Mouse (Mus musculus) erythroid progenitor cell, adult 5-6 weeks (primary cell): ENCODE results near the gene Tmprss6. TPM values are rescaled to one million over a fixed set of nuclear protein-coding genes. Genes with fewer than 3 reads are reported as not detected.

Experiments
- ATAC-seq: replicated peaks from 2 replicates; pipeline ENCODE4 v1.8.0; 2016; ENCODE audit warnings: moderate number of reproducible peaks, mild to moderate bottlenecking, moderate TSS enrichment, inconsistent platforms; ENCODE audit not compliant: poor library complexity, low FRiP score, severe bottlenecking
- total RNA-seq, 2 experiments: library from RNA; stranded (forward) in 1 of 2; stranded (reverse) in 1 of 2; fragments of 150-400 nt in 1 of 2; fragments of 186-747, 209-891 nt in 1 of 2; gene quantifications; 2 replicates each; pipeline versions ENCODE4 v1.2.3 to v1.2.4; 2015 to 2017; ENCODE audit warnings: low replicate concordance in 2 of 2

Tmprss6 gene
- total RNA-seq, 2 experiments from 2014 or later: not detected

DNA sequence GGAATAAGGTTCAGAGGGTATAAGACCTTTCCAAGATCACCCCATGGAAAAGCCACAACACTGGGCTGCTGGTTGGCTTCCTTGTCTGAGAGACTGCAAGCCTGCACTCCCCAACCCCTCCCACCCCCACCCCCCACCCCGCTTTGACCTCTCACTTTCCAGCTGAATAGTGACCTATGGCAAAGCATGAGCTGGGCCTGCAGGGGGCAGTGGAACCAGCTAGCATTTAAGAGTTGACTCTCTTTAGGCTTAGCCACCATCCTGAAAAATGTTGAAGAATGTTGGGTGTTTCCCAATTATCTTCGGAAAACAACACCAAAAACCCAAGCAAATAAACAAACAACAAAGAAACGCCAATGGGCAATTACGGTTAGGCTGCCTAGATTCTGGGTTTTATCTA, 43.2 kb downstream of the Tmprss6 start:
- ATAC-seq: no peak

DNA sequence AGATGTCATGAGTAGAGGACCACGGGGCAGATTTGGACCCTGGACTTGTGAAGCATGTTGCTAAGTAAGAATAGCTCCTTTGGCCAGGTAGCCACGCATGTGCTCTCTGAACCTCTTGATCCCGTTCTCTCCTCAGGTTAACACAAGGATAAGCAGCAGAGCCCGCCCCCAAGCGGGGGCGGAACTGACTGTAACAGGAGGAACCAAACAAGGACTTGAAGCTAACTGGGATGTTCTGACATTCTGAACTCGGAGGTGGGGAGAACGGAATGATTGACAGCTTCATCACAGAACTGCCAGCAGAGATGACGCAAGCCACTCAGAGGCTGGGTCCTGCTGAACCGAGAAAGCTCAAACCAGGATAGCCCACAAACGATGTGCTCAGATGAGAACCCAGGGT, 43.9 kb downstream of the Tmprss6 start:
- no peak for ATAC-seq

DNA sequence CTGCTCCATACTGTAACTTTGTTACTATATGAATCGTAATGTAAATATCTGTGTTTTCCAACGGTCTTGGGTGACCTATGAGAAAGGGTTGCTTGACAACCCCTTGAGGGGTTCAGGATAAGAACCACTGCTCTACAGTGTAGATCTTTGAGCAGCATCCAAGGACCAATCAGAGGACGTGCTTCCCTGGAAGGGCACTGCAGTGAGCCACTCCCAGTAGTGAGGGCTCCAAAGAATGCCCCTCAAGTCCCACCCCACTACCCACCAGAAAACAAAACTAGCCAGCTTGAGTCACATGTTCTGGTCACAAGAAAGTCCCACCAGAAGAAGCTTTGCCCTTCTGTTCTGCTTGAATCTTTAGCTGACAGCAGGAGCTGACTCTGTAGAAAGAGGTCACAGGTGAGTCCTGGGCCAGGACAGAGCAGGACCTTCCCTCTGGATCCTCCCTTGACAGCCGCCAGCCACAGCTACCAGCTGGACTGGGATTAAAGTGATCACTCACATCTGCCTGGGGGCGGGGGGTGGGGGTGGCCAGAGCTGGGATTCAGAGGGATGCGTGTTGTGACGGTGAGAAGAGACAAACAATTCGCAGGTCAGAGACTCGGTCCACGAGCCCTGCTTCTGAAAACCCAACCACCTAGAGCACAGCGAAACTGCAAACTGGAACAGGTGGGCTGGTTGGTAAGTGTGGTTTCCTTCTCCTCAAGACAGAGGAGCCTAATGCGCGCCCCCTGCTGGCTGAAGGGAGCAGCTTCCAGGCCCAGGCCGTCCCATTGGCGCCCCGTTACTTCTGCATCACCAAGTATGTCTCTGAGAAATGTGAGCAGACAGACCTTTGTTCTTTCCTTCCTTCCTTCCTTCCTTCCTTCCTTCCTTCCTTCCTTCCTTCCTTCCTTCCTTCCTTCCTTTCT, 46.1 kb downstream of the Tmprss6 start:
- ATAC-seq: peak; percentile 87

DNA sequence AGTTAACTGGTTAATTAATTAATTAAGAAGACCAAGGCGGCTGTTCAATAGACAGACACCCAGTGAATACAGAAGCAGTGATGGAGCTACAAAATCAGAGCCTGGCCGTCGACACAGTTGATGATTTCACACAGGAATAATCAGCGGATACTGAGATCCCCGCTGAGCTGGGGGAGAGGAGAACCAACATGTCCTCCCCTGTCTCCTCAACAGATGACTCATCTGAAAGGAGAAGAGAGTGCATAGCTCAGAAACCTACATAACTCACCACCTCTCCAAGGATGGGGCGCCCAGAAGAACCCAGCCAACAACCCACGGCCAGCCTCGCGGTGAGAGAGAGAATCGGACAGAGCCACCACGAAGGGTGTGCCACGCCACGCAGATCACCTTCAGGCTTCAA, 48.0 kb downstream of the Tmprss6 start:
- ATAC-seq: no peak

DNA sequence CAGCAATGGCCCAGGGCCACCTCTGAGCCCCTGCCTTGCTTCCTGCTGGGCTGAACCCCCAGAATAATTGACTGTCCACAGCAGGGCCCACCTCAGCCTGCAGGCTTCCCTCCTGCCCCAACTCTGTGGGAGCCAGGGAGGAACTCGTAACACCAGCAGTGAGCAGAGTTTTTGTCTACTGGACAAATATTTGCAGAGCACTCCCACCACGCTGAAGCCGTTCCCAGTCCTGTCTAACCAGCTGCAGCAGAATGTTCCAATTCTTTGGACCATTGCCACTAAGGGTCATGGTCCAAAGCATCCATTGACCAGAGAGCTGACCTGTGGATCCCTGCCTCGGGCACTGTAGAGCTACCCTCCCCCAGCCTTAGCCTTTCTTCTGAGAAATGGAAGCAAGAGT, 51.5 kb downstream of the Tmprss6 start:
- ATAC-seq: no peak

DNA sequence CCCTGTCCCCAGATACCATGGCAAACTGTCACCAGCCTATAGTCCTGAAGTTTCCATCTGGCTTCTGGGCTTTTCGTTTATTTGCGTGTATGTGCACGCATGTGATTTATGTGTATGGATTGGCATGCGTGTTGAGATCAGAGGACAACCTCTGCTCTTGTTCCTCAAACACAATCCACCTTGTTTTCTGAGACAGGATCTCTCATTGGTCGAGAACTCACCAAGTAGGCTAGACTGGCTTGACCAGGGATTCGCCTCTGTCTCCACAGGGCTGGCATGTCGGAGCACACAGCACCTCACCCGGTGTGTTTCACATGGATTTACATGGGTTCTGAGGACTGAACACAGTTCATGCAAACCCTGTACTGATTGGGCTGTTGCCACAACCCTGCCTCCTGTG, 54.3 kb downstream of the Tmprss6 start:
- ATAC-seq: no peak

DNA sequence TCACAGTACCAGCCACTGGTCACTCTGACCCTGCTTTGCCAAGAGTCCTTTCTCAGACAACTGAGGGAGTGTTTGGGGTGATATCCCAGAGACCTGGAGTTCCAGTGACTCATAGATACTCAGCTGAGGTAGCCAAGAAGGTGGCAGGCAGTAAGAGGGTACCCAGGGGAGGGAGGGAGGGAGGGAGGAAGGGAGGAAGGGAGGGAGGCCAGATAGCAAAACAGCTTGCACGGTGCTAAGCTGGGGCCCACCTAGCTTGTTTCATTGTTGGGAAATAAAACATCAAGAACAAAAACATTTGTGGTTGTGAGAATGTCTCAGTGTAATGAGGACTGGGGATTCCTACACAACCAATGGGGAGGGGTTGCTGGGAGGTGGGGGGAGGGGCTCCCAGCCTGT, 54.7 kb downstream of the Tmprss6 start:
- no peak; the same call in 1 of the 2 replicates for ATAC-seq

DNA sequence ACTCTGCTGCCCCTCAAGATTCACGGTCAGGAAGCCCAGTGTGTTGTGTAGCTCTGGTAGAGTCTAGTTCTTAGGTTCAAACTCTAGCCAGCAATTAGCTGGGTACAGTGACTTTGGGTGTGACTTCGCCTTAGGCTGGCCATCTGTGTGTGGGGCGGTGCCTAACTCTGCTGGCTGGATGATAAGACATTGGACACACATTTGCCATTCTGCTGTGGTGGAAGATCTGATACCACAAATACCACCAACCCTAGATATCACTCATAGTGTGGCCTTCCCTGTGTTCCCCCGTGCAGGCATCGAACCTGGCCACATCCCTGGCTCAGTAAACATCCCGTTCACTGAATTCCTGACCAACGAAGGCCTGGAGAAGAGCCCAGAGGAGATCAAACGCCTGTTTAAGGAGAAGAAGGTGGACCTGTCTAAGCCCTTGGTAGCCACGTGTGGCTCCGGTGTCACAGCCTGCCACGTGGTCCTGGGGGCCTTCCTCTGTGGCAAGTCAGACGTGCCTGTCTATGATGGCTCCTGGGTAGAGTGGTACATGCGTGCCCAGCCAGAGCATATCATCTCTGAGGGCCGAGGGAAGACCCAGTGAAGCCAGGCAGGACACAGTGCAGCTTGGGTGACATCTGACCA, 55.2 kb downstream of the Tmprss6 start:
- peak; percentile 90 for ATAC-seq

DNA sequence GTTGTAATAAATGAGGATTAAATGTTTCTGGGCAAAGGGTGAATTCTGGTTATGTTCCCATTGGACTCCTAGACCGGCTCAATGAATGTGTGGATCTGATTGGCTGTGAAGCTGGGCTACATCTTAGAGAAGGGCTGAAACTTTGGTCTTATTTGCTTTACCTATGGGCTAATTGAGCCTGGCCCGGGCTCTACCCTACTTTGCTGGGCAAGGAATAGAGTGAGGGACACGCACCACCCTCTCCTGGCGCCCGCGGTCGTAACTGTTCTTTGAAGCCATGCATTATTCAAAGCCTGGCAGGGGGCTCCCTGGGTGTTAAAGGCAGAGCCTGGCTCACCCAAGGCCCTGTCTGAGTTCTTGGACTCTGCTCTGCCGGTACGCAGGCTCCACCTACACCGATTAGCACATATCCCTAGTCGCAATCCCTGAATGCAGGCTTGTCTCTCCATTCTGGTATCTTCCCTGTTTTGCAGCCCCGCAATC, 58.8 kb downstream of the Tmprss6 start:
- no peak for ATAC-seq

DNA sequence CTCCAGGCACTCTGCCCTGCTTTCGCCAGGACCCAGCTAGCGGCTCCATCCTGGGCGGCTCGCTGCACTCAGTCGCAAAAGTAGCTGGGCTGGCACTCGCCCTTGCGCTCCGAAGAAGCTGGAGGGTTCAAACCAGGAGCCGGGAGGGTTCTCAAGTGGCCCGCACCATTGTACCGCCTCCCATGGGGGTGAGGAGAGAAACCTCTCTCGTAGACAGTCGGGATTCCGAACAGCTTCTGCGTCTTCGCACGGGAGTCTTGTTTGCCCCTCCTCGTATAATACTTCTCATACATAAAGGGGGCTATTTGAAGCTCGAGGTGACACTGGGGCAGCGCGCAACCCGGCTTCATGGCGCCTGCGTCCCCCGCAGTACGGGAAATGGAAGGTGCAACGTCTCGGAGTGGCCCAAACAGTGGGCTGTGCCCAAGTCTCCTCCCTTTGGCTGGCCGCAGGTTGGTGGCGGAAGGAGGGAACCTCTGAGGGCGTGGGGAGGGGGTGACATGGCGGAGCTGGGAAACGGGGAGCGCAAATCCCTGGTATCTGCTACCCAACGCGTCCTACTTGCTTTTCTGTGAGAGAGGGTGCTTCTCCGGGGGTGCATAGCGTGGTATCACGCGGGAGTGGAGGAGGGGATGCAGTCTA, 62.0 kb downstream of the Tmprss6 start, which contains the start of gene Mpst:
Gene Mpst (plus strand): TSS at position 124 of the 642 bp plus-strand sequence.
- ATAC-seq: peak; percentile 83

DNA sequence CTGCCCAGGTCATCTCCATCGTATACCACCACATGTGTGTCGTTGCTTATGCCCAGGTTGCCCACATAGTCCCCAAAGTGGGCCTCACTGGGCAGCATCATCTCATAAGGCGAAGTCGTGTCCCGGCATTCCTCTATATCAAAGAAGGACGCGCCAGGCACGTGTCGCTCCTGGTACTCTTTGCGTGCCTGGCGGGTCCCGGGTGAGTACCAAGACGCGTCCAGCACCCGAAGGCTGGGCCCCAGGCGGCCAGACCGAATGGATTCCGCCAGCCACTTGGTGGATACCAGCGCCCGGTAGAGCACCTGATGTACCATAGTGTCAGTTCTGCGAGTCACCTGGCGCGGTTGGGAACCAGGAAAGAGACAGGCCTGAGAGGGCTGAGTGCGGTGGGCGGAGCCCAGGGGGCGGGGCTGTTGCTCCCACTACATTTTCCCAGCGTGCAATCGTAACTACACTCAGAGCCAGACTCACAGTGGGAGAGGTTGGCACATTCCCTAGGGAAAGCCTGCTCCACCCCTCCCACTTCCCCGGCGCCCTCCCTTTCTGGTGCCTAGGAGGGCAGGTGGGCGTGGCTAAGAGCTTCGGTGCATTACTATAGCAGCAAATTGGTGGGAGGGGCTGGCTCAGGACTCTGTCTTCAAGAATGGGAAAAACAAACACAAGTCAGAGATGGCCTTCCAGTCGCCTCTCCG, 62.8 kb downstream of the Tmprss6 start, which contains the start of gene Tst:
Gene Tst (minus strand): TSS at position 391 of the 695 bp plus-strand sequence.
- peak; percentile 71 for ATAC-seq

DNA sequence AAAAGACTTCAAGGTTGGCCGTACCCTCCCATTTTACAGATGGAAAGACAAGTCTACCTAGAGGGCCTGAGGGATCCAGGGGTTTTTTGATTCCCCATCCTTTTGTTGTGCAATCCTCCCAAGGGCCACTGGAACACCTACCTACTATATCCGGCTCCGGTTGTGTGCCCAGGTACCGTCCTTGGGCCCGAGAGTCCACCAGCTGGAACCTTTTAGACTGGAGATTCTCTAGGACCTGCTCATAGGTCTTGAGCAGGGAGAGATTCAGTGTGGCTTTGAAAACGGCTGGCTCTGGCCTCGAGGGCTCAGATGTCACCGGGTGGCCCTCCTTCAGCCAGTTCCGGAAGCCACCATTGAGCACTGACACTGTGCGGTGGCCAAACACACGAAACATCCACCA, 63.3 kb downstream of the Tmprss6 start:
- no peak for ATAC-seq

DNA sequence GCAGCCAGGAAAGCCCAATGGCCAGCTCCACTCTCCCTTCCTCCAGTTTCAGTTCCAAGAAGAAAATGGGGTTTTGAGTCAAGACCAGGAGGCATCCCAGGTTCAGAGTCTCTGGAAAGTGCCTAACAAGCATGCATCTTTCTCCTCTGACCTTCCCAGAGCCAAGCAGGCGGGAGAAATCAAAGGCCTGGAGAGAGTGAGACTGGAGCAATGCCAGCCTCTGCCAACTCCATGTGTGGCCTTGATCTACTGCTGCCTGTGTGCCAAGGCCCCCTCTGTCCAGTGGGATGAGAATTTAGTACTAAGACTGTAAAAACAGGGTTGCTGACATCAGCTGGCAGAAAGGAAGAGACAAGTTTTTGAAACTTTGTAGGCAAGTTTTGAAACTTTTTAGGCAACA, 64.5 kb downstream of the Tmprss6 start:
- ATAC-seq: no peak

DNA sequence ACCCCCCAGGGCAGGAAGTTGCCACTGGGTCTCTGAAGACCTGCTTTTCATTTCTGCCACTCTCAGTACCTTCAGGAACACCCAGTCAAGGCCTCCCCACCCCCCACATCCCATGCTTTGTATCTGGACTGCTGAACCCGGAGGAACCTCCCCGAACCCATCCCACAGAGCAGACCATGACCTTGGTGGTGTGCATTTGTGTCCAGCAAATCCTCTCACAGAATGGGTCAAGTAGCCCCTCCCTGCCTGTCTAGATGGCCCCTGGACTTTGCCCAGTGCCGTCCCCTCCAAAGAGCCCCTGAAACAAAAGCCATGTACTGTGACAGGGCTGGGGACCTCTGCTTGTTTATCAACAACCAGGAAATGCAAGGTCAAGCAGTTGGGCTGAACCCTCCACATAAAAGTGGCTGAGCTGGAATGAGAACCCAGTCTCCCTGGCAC, 65.1 kb downstream of the Tmprss6 start:
- ATAC-seq: no peak

DNA sequence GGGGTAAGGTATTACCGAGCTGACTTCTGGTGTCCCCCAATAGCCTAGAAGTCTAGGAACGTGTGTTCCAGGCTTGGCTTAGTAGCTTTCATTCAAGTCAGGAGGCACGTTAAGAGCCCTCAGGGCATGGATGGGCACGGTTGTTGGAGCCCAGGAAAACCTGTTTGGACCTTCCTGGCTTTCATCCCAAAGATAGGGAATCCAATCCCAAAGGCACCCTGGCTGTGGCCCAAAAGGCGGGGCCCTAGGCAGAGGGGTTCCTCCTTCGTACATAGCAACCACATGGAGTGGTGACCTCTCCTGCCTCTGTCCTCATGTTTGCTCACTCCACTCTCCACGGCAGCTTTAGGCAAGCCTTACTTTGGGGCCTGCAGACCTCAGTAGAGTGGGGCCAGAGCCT, 66.0 kb downstream of the Tmprss6 start:
- no peak for ATAC-seq

DNA sequence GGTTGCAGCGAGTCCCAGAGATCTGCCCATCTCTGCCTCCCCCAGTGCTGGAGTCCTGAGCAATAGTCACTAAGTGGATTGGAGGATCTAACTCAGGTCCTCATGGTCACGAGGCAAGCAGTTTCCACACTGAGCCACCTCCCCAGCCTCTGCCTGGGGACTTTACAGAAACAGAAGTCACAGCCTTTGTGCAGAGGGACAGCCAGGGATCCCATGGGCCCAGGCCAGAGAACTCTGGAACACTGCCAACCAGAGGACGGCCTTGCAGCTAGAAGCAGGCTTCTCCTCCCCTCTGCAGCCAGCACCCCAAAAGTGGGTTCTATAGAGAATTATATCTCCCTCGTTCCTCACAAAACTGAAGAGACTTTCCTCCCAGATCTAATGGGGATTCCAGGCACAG, 66.5 kb downstream of the Tmprss6 start:
- ATAC-seq: no peak

DNA sequence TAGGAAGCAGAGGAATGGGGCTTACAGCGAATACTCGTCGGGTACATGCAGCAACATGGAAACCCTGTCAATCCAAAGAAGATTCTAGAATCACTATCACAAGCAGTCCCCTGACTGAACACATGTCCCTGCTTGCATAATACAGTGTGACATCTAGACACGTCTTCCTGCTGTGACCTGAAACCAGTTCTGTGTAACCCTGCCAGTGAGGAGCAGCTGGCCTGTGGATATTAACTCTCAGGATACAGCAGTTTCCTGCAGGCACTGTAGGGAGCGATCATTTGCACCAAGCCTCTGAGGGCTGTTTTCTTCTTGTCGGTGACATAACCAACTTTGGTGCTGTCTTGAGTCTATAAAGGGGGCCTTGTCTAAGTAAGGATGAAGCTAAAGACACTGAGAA, 67.1 kb downstream of the Tmprss6 start:
- no peak for ATAC-seq

DNA sequence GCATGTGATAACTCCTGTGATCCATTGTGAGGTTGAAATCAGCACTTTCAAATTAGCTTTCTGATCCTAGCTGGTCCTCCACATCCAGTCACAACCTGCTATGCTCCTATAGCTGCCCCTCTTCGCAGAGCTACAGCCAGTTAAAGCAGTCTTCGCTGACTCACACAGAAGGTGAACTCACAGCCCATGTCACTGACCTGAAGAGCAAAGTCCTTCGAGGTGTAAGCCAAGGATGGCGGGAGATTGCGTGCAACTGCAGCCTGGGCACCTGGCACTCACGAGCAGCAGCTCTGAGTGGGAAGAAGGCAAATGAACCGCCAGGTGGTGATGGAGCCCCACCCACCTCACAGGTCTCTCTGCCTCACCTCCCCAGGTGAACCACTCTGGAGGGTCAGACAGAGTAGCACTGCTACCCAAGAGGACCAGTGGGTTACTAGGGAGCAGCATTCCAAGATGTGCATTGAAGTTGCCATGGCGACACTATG, 72.9 kb downstream of the Tmprss6 start, which contains the start of gene Tex33:
Gene Tex33 (minus strand): TSS at position 435 of the 485 bp plus-strand sequence.
- ATAC-seq: no peak

DNA sequence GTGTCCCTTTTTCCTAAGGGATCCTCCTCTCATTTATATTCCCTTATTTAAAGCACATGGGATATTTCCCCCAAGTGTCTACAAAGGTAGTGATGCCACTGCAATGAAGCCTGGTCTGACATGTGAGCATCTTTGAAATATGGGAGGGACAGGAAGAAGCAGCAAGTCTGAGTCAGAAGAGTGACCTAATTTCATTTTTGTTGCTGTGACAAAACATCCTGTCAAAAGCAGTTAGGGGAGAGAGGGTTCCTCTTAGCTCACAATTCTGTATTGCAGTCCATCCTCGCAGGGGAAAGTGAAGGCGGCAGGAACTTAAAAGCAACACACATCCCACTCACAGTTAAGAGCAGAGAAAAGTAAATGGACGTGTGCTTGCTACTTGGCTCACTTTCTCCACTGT, 77.6 kb downstream of the Tmprss6 start:
- ATAC-seq: no peak
